Mouse (Mus musculus) ES-E14 (cell line): ENCODE results near the gene Vax1.

Experiments
- CHD2 ChIP-seq: IDR thresholded peaks from 2 replicates; pipeline ENCODE4 v1.6.1; 2014; ENCODE audit warnings: mild to moderate bottlenecking, low read depth, low read length, inconsistent platforms
- HCFC1 ChIP-seq: IDR thresholded peaks from 2 replicates; pipeline ENCODE4 v1.6.1; 2012; ENCODE audit warnings: low read length, inconsistent platforms, borderline replicate concordance; ENCODE audit not compliant: insufficient read depth
- MAFK ChIP-seq: IDR thresholded peaks from 2 replicates; pipeline ENCODE4 v1.6.1; 2014; ENCODE audit warnings: mild to moderate bottlenecking, low read depth, low read length, inconsistent platforms; ENCODE audit not compliant: insufficient read depth
- ZC3H11A ChIP-seq: IDR thresholded peaks from 2 replicates; pipeline ENCODE4 v1.6.1; 2012; ENCODE audit warnings: low read depth, mild to moderate bottlenecking, inconsistent platforms, low read length, borderline replicate concordance
- ZNF384 ChIP-seq: IDR thresholded peaks from 2 replicates; pipeline ENCODE4 v1.6.1; 2012; ENCODE audit warnings: low read depth, low read length, inconsistent platforms

DNA sequence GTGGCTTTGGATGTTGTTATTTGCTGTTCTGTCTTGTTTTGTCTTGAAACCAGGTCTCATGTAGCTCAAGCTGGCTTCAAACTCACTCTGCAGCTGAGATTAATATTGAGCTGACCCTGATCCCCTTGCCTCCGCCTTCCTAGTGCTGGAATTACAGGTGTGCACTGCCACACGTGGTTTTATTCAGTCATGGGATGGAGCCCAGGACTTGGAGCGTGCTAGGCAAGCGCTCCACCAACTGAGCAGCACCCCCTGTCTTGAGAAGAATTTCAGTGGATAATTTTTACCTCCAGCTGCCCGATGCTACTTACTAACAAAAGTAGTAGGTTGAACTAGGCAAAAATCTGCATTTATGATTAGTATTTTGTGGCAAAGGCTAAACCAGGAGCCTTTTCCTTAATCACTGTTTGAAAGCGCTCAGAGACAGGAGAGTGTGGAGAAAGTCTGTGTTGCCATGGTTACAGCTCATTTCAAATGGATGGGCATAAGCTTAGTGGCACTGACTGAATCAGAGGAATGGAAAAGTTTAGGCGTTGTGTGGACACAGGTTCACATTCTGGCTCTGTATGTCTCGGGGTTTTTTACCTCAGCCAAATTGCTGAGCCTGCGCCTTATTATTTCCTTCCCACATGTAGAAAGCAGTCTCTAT is 24.2 kb downstream of the Vax1 start:
- TF ChIP-seq ZC3H11A (no peak), HCFC1 (no peak), MAFK (no peak), CHD2 (no peak), ZNF384 (no peak)
